Mouse (Mus musculus) heart, embryonic 12.5 days (tissue): ENCODE results near the gene Bpifa6. TPM values are rescaled to one million over a fixed set of nuclear protein-coding genes. Genes with fewer than 3 reads are reported as not detected.

Experiments
- ATAC-seq: fragments of 200-750 bp; cut with Nextera tagmentation; 2 replicates; pipeline ENCODE4 v1.8.0; 2017; ENCODE audit warnings: moderate TSS enrichment, moderate library complexity; ENCODE audit not compliant: insufficient number of reproducible peaks, low FRiP score
- H3K27ac ChIP-seq: fragments of 300-500 bp; sonication (generic); 2 replicates; pipeline ENCODE4 v1.5.1; 2016; ENCODE audit warnings: mild to moderate bottlenecking, moderate library complexity; ENCODE audit not compliant: poor library complexity, severe bottlenecking
- H3K27me3 ChIP-seq: fragments of 300-500 bp; sonication (generic); replicated peaks from 2 replicates; pipeline ENCODE4 v1.6.1; 2016; ENCODE audit warnings: mild to moderate bottlenecking, moderate library complexity
- H3K36me3 ChIP-seq: fragments of 300-500 bp; sonication (generic); 2 replicates; pipeline ENCODE4 v1.6.1; 2016; ENCODE audit warnings: mild to moderate bottlenecking, moderate library complexity
- H3K4me1 ChIP-seq: fragments of 300-500 bp; sonication (generic); replicated peaks from 2 replicates; pipeline ENCODE4 v1.6.1; 2016; ENCODE audit warnings: mild to moderate bottlenecking
- H3K4me2 ChIP-seq: fragments of 300-500 bp; sonication (generic); 2 replicates; pipeline ENCODE4 v1.6.1; 2016; ENCODE audit warnings: mild to moderate bottlenecking, moderate library complexity
- H3K4me3 ChIP-seq: fragments of 300-500 bp; sonication (generic); 2 replicates; pipeline ENCODE4 v1.5.1; 2016; ENCODE audit warnings: mild to moderate bottlenecking
- H3K9ac ChIP-seq: fragments of 300-500 bp; sonication (generic); 2 replicates; pipeline ENCODE4 v1.6.1; 2016; ENCODE audit warnings: mild to moderate bottlenecking, moderate library complexity
- H3K9me3 ChIP-seq: fragments of 300-500 bp; sonication (generic); replicated peaks from 2 replicates; pipeline ENCODE4 v1.6.1; 2016; ENCODE audit warnings: mild to moderate bottlenecking, moderate library complexity
- WGBS: fragments of 180-500 bp; shearing (Covaris S2); methylation state at CpG from one replicate; pipeline ENCODE4 v1.1.7; 2016; 5-methylcytosine and 5-hydroxymethylcytosine counted together
- polyA plus RNA-seq: library from polyadenylated mRNA; unstranded; fragments of >200 nt; fragmentation: Nextera tagmentation; extraction: Ambion mirVana; gene quantifications from 2 replicates; pipeline ENCODE4 v1.2.1, GENCODE M21; 2016

The Bpifa6 gene
- polyA plus RNA-seq, result not detected in 2 replicates

- H3K27ac ChIP-seq, result no peak within 1 kb of the TSS
- H3K36me3 ChIP-seq, result no peaks in the 10 kb centered on the region
- H3K9me3 ChIP-seq, result no peaks in the 10 kb centered on the region
- no peaks in the 10 kb centered on the region for H3K27me3 ChIP-seq
- H3K4me1 ChIP-seq, result no peaks in the 10 kb centered on the region
- no peak within 1 kb of the TSS for H3K9ac ChIP-seq
- no peak within 1 kb of the TSS for H3K4me2 ChIP-seq
- H3K4me3 ChIP-seq, result no peak within 1 kb of the TSS
- WGBS, result 51% methylated on average over 5 of the region's 5 CpGs
- no peak for ATAC-seq
Observed at GRCm38 (mm10) chr2:153974582-153974981, at the start of gene Bpifa6. TSS of gene Bpifa6 (plus strand) at chr2:153974945.

GRCm38 (mm10) chr2:153929871-153930413 is 44.8 kb upstream of the Bpifa6 start:
- Histone ChIP-seq H3K9ac (no peak overlapping the region), H3K9me3 (no peaks in the 10 kb centered on the region), H3K4me3 (no peak overlapping the region), H3K27me3 (0 out of 2 replicates have a peak, but pooled peaks cover 7% of the 10 kb centered on the region), H3K27ac (no peak overlapping the region), H3K4me2 (no peak overlapping the region), H3K36me3 (no peaks in the 10 kb centered on the region), H3K4me1 (peaks cover 7% of the 10 kb centered on the region; the same call in 1 of the 2 replicates)
- WGBS, result 43% methylated on average over 3 of the region's 3 CpGs
- no peak for ATAC-seq

GRCm38 (mm10) chr2:153931125-153931524 is 43.6 kb upstream of the Bpifa6 start:
- H3K9ac ChIP-seq, result no peak overlapping the region
- H3K9me3 ChIP-seq, result no peaks in the 10 kb centered on the region
- no peaks in the 10 kb centered on the region for H3K36me3 ChIP-seq
- H3K4me1 ChIP-seq, result peaks cover 7% of the 10 kb centered on the region; the same call in 1 of the 2 replicates
- ATAC-seq, result no peak
- no peak overlapping the region for H3K27ac ChIP-seq
- no peak overlapping the region for H3K4me2 ChIP-seq
- H3K4me3 ChIP-seq, result no peak overlapping the region
- 0 out of 2 replicates have a peak, but pooled peaks cover 7% of the 10 kb centered on the region for H3K27me3 ChIP-seq
- WGBS, result 78% methylated on average over 6 of the region's 6 CpGs

GRCm38 (mm10) chr2:153933311-153933710 is 41.4 kb upstream of the Bpifa6 start:
- ATAC-seq, result no peak
- no peak overlapping the region for H3K4me3 ChIP-seq
- H3K27me3 ChIP-seq, result 0 out of 2 replicates have a peak, but pooled peaks cover 7% of the 10 kb centered on the region
- H3K4me1 ChIP-seq, result no peaks in the 10 kb centered on the region
- no peaks in the 10 kb centered on the region for H3K9me3 ChIP-seq
- H3K36me3 ChIP-seq, result no peaks in the 10 kb centered on the region
- WGBS, result 71% methylated on average over 6 of the region's 6 CpGs
- no peak overlapping the region for H3K4me2 ChIP-seq
- no peak overlapping the region for H3K9ac ChIP-seq
- H3K27ac ChIP-seq, result no peak overlapping the region

GRCm38 (mm10) chr2:153935348-153935747 is 39.4 kb upstream of the Bpifa6 start:
- ATAC-seq, result no peak
- Histone ChIP-seq H3K4me1 (no peaks in the 10 kb centered on the region), H3K27me3 (0 out of 2 replicates have a peak, but pooled peaks cover 7% of the 10 kb centered on the region), H3K36me3 (no peaks in the 10 kb centered on the region), H3K9ac (no peak overlapping the region), H3K4me2 (no peak overlapping the region), H3K27ac (no peak overlapping the region), H3K9me3 (no peaks in the 10 kb centered on the region), H3K4me3 (no peak overlapping the region)
- 86% methylated on average over 6 of the region's 6 CpGs for WGBS

GRCm38 (mm10) chr2:153937843-153938242 is 36.9 kb upstream of the Bpifa6 start, which contains the start of gene Bpifb4:
TSS of gene Bpifb4 (plus strand) at chr2:153938212.
- no peak for ATAC-seq
- H3K4me3 ChIP-seq, result no peak within 1 kb of the TSS
- H3K4me2 ChIP-seq, result no peak within 1 kb of the TSS
- H3K9me3 ChIP-seq, result no peaks in the 10 kb centered on the region
- H3K9ac ChIP-seq, result no peak within 1 kb of the TSS
- no peak within 1 kb of the TSS for H3K27ac ChIP-seq
- H3K36me3 ChIP-seq, result no peaks in the 10 kb centered on the region
- H3K27me3 ChIP-seq, result 0 out of 2 replicates have a peak, but pooled peaks cover 4% of the 10 kb centered on the region
- no peaks in the 10 kb centered on the region for H3K4me1 ChIP-seq
- 76% methylated on average over 5 of the region's 5 CpGs for WGBS

GRCm38 (mm10) chr2:153943537-153943936 is 31.2 kb upstream of the Bpifa6 start:
- Histone ChIP-seq H3K4me2 (no peak overlapping the region), H3K27ac (no peak overlapping the region), H3K27me3 (peaks cover 6% of the 10 kb centered on the region; the same call in 1 of the 2 replicates), H3K4me3 (no peak overlapping the region), H3K36me3 (no peaks in the 10 kb centered on the region), H3K4me1 (no peaks in the 10 kb centered on the region), H3K9ac (no peak overlapping the region), H3K9me3 (no peaks in the 10 kb centered on the region)
- ATAC-seq, result no peak
- WGBS, result 36% methylated on average over 3 of the region's 3 CpGs

- Histone ChIP-seq H3K4me1 (no peaks in the 10 kb centered on the region), H3K9ac (no peak overlapping the region), H3K27me3 (peaks cover 6% of the 10 kb centered on the region; the same call in 1 of the 2 replicates), H3K27ac (no peak overlapping the region), H3K36me3 (no peaks in the 10 kb centered on the region), H3K4me3 (no peak overlapping the region), H3K4me2 (no peak overlapping the region), H3K9me3 (no peaks in the 10 kb centered on the region)
- no peak for ATAC-seq
- WGBS, result 81% methylated on average over 8 of the region's 8 CpGs
Observed at GRCm38 (mm10) chr2:153944567-153944966, 30.2 kb upstream of the Bpifa6 start.

- Histone ChIP-seq H3K9me3 (no peaks in the 10 kb centered on the region), H3K4me2 (no peak overlapping the region), H3K27ac (no peak overlapping the region), H3K9ac (no peak overlapping the region), H3K27me3 (no peaks in the 10 kb centered on the region; the same call in none of the 2 replicates), H3K4me1 (no peaks in the 10 kb centered on the region), H3K4me3 (no peak overlapping the region), H3K36me3 (no peaks in the 10 kb centered on the region)
- ATAC-seq, result no peak
- 26% methylated on average over 6 of the region's 6 CpGs for WGBS
Observed at GRCm38 (mm10) chr2:153952897-153953296, 21.8 kb upstream of the Bpifa6 start.

- Histone ChIP-seq H3K9ac (no peak overlapping the region), H3K36me3 (no peaks in the 10 kb centered on the region), H3K27me3 (no peaks in the 10 kb centered on the region; the same call in none of the 2 replicates), H3K4me1 (no peaks in the 10 kb centered on the region), H3K27ac (no peak overlapping the region), H3K9me3 (no peaks in the 10 kb centered on the region), H3K4me2 (peak overlapping the region; percentile 14; the same call in 1 of the 2 replicates), H3K4me3 (no peak overlapping the region)
- ATAC-seq, result no peak
- 6% methylated on average over 6 of the region's 6 CpGs for WGBS
Observed at GRCm38 (mm10) chr2:153953836-153954235, 20.9 kb upstream of the Bpifa6 start.

- 50% methylated on average over 4 of the region's 4 CpGs for WGBS
- H3K27ac ChIP-seq, result no peak overlapping the region
- no peak overlapping the region for H3K4me3 ChIP-seq
Observed at GRCm38 (mm10) chr2:153962821-153963331, 11.9 kb upstream of the Bpifa6 start.

More at GRCm38 (mm10) chr2:153962821-153963331, 11.9 kb upstream of the Bpifa6 start:
- Histone ChIP-seq H3K27me3 (no peaks in the 10 kb centered on the region), H3K4me2 (no peak overlapping the region), H3K9ac (no peak overlapping the region), H3K36me3 (no peaks in the 10 kb centered on the region), H3K4me1 (no peaks in the 10 kb centered on the region), H3K9me3 (no peaks in the 10 kb centered on the region)
- no peak for ATAC-seq
